Mouse (Mus musculus) small intestine, adult 2 months (tissue): Measurements from ENCODE around the gene Nlrp9c. TPM values are rescaled to one million over a fixed set of nuclear protein-coding genes. Genes with fewer than 3 reads are reported as not detected.
"Not testable (repeated sequence)": the region's sequence is repeated elsewhere in the genome, so short reads cannot be mapped to it uniquely, and the experiment has no call there.

Source experiments
- H3K27ac ChIP-seq: fragments of 200-500 bp; 2 replicates; pipeline ENCODE4 v1.5.1; 2012; ENCODE audit warnings: low read depth, low read length, control low read depth, inconsistent platforms; ENCODE audit not compliant: insufficient read depth
- H3K27me3 ChIP-seq: fragments of 200-500 bp; 2 replicates; pipeline ENCODE4 v1.6.1; 2012; ENCODE audit warnings: mild to moderate bottlenecking, moderate library complexity, low read length, inconsistent platforms; ENCODE audit not compliant: control insufficient read depth, insufficient read depth
- H3K36me3 ChIP-seq: fragments of 200-500 bp; 2 replicates; pipeline ENCODE4 v1.6.1; 2012; ENCODE audit warnings: mild to moderate bottlenecking, low read length, control low read depth, inconsistent platforms; ENCODE audit not compliant: control insufficient read depth, insufficient read depth
- H3K4me1 ChIP-seq: fragments of 200-500 bp; 2 replicates; pipeline ENCODE4 v1.6.1; 2012; ENCODE audit warnings: low read length, inconsistent platforms, mixed read lengths; ENCODE audit not compliant: control insufficient read depth, insufficient read depth, insufficient read length
- H3K4me3 ChIP-seq: fragments of 200-500 bp; 2 replicates; pipeline ENCODE4 v1.5.1; 2012; ENCODE audit warnings: low read depth, mild to moderate bottlenecking, control low read depth, inconsistent platforms, low read length, moderate library complexity
- WGBS: fragments of 180-500 bp; shearing (Covaris S2); methylation state at CpG from one replicate; pipeline ENCODE4 v1.1.7; 2018; 5-methylcytosine and 5-hydroxymethylcytosine counted together
- polyA plus RNA-seq: library from polyadenylated mRNA; depleted of rRNA; stranded (reverse); fragments of >200 nt; gene quantifications from 2 replicates; pipeline ENCODE4 v1.2.3, GENCODE M21; 2012; rRNA removed

Nlrp9c gene
- polyA plus RNA-seq, 1 experiment = not detected

GRCm38 (mm10) chr7:26315194-26315593 is 88.3 kb downstream of the Nlrp9c start:
- 63% methylated on average over 2 of the region's 2 CpGs for WGBS
- H3K36me3 ChIP-seq = not testable (repeated sequence)

GRCm38 (mm10) chr7:26311786-26312185 is 91.7 kb downstream of the Nlrp9c start:
- not testable (repeated sequence) for H3K4me1 ChIP-seq, H3K4me3 ChIP-seq, H3K27me3 ChIP-seq, H3K27ac ChIP-seq, H3K36me3 ChIP-seq
- WGBS = 81% methylated on average over 4 of the region's 4 CpGs

More at GRCm38 (mm10) chr7:26315194-26315593, 88.3 kb downstream of the Nlrp9c start:
- H3K4me3 ChIP-seq, H3K4me1 ChIP-seq, H3K27ac ChIP-seq, H3K27me3 ChIP-seq: not testable (repeated sequence)

GRCm38 (mm10) chr7:26306926-26307325 is 96.6 kb downstream of the Nlrp9c start, which contains the start of gene Cyp2a4:
Gene Cyp2a4, plus strand, starts transcription at chr7:26307169.
- not testable (repeated sequence) for H3K4me1 ChIP-seq, H3K27ac ChIP-seq, H3K36me3 ChIP-seq, H3K4me3 ChIP-seq, H3K27me3 ChIP-seq
- WGBS = 57% methylated on average over 2 of the region's 2 CpGs

GRCm38 (mm10) chr7:26303429-26304166 is 99.9 kb downstream of the Nlrp9c start:
- 71% methylated on average over 8 of the region's 8 CpGs for WGBS
- not testable (repeated sequence) for H3K27ac ChIP-seq, H3K4me3 ChIP-seq, H3K36me3 ChIP-seq, H3K4me1 ChIP-seq, H3K27me3 ChIP-seq

Other genes with a start within 250 kb of the Nlrp9c start
- gene Cyp2b9, start 230.3 kb downstream of the Nlrp9c start, polyA plus RNA-seq = not detected in 2 replicates
- not detected in 2 replicates for gene Vmn1r184, start 143.4 kb downstream of the Nlrp9c start, polyA plus RNA-seq
- not detected in 2 replicates for gene Cyp2a4, start 96.5 kb downstream of the Nlrp9c start, polyA plus RNA-seq
- not detected in 2 replicates for gene Nlrp4a, start 31.4 kb upstream of the Nlrp9c start, polyA plus RNA-seq
- not detected in 2 replicates for gene Nlrp9a, start 131.3 kb upstream of the Nlrp9c start, polyA plus RNA-seq
- not detected in 2 replicates for gene Vmn1r185, start 214.8 kb upstream of the Nlrp9c start, polyA plus RNA-seq